Mouse (Mus musculus): ENCODE results near the gene Pum2. TPM values are rescaled to one million over a fixed set of nuclear protein-coding genes. Genes with fewer than 3 reads are reported as not detected.
"Not testable (repeated sequence)": the region's sequence is repeated elsewhere in the genome, so short reads cannot be mapped to it uniquely, and the experiment has no call there.

The Pum2 gene
- polyA plus RNA-seq, 1 experiment from 2014 or later: 80.1 TPM

- WGBS (ENCODE audit: missing documents): 83% methylated on average over 1 of the region's 1 CpGs
- Histone ChIP-seq H3K4me3 (ENCODE audit: inconsistent target) (no peak overlapping the region), H3K27ac (no peak overlapping the region), H3K36me3 (ENCODE audit: inconsistent target) (no peaks in the 10 kb centered on the region), H3K79me2 (ENCODE audit: inconsistent target) (peaks cover 100% of the 10 kb centered on the region)
These were observed 10.3 kb downstream of the Pum2 start for GRCm38 (mm10) chr12:8684200-8684599.

- whole genome bisulfite sequencing (ENCODE audit: missing documents): 95% methylated on average over 3 of the region's 3 CpGs
These were observed 11.1 kb downstream of the Pum2 start for GRCm38 (mm10) chr12:8685036-8685435.

GRCm38 (mm10) chr12:8689882-8690281 is 15.9 kb downstream of the Pum2 start:
- peaks cover 100% of the 10 kb centered on the region for H3K79me2 ChIP-seq (ENCODE audit: inconsistent target)
- H3K4me3 ChIP-seq (ENCODE audit: inconsistent target); H3K27ac ChIP-seq; H3K36me3 ChIP-seq (ENCODE audit: inconsistent target): not testable (repeated sequence)
- no CpG with 5 or more reads among the region's 3 CpGs for WGBS (ENCODE audit: missing documents)

More at GRCm38 (mm10) chr12:8685036-8685435, 11.1 kb downstream of the Pum2 start:
- Histone ChIP-seq H3K27ac (no peak overlapping the region), H3K4me3 (ENCODE audit: inconsistent target) (no peak overlapping the region), H3K36me3 (ENCODE audit: inconsistent target) (no peaks in the 10 kb centered on the region), H3K79me2 (ENCODE audit: inconsistent target) (peaks cover 100% of the 10 kb centered on the region)

GRCm38 (mm10) chr12:8698895-8699294 is 25.0 kb downstream of the Pum2 start:
- Histone ChIP-seq H3K79me2 (ENCODE audit: inconsistent target) (peaks cover 100% of the 10 kb centered on the region), H3K4me3 (ENCODE audit: inconsistent target) (no peak overlapping the region), H3K27ac (no peak overlapping the region), H3K36me3 (ENCODE audit: inconsistent target) (peaks cover 4% of the 10 kb centered on the region; the same call in 1 of the 2 replicates)
- WGBS (ENCODE audit: missing documents): 56% methylated on average over 2 of the region's 2 CpGs

- Histone ChIP-seq H3K36me3 (ENCODE audit: inconsistent target) (peaks cover 36% of the 10 kb centered on the region), H3K79me2 (ENCODE audit: inconsistent target) (peaks cover 93% of the 10 kb centered on the region), H3K4me3 (ENCODE audit: inconsistent target) (no peak overlapping the region), H3K27ac (no peak overlapping the region)
- 100% methylated on average over 1 of the region's 1 CpGs for WGBS (ENCODE audit: missing documents)
These were observed 30.1 kb downstream of the Pum2 start for GRCm38 (mm10) chr12:8703988-8704387.

GRCm38 (mm10) chr12:8708876-8709275 is 34.9 kb downstream of the Pum2 start:
- 86% methylated on average over 2 of the region's 2 CpGs for WGBS (ENCODE audit: missing documents)
- H3K27ac ChIP-seq: no peak overlapping the region
- H3K4me3 ChIP-seq (ENCODE audit: inconsistent target): no peak overlapping the region
- H3K36me3 ChIP-seq (ENCODE audit: inconsistent target): peaks cover 57% of the 10 kb centered on the region
- peaks cover 77% of the 10 kb centered on the region for H3K79me2 ChIP-seq (ENCODE audit: inconsistent target)

GRCm38 (mm10) chr12:8712665-8713064 is 38.7 kb downstream of the Pum2 start:
- no peak overlapping the region for H3K27ac ChIP-seq
- H3K36me3 ChIP-seq (ENCODE audit: inconsistent target): peaks cover 45% of the 10 kb centered on the region
- 100% methylated on average over 2 of the region's 2 CpGs for WGBS (ENCODE audit: missing documents)
- H3K79me2 ChIP-seq (ENCODE audit: inconsistent target): peaks cover 41% of the 10 kb centered on the region; the same call in 1 of the 2 replicates
- H3K4me3 ChIP-seq (ENCODE audit: inconsistent target): no peak overlapping the region

- 100% methylated on average over 1 of the region's 1 CpGs for WGBS (ENCODE audit: missing documents)
- Histone ChIP-seq H3K4me3 (ENCODE audit: inconsistent target) (no peak overlapping the region), H3K36me3 (ENCODE audit: inconsistent target) (peaks cover 39% of the 10 kb centered on the region), H3K27ac (no peak overlapping the region), H3K79me2 (ENCODE audit: inconsistent target) (peaks cover 12% of the 10 kb centered on the region; the same call in 1 of the 2 replicates)
These were observed 42.2 kb downstream of the Pum2 start for GRCm38 (mm10) chr12:8716093-8716492.

- Histone ChIP-seq H3K4me3 (ENCODE audit: inconsistent target) (no peak overlapping the region), H3K79me2 (ENCODE audit: inconsistent target) (no peaks in the 10 kb centered on the region), H3K36me3 (ENCODE audit: inconsistent target) (peaks cover 63% of the 10 kb centered on the region), H3K27ac (no peak overlapping the region)
- WGBS (ENCODE audit: missing documents): no CpG with 5 or more reads among the region's 1 CpGs
These were observed 53.0 kb downstream of the Pum2 start for GRCm38 (mm10) chr12:8726890-8727289.

GRCm38 (mm10) chr12:8728739-8729138 is 54.8 kb downstream of the Pum2 start:
- H3K79me2 ChIP-seq (ENCODE audit: inconsistent target): no peaks in the 10 kb centered on the region
- H3K4me3 ChIP-seq (ENCODE audit: inconsistent target): no peak overlapping the region
- H3K36me3 ChIP-seq (ENCODE audit: inconsistent target): peaks cover 64% of the 10 kb centered on the region
- WGBS (ENCODE audit: missing documents): 85% methylated on average over 2 of the region's 2 CpGs
- no peak overlapping the region for H3K27ac ChIP-seq

- peaks cover 42% of the 10 kb centered on the region for H3K36me3 ChIP-seq (ENCODE audit: inconsistent target)
- no peak overlapping the region for H3K4me3 ChIP-seq (ENCODE audit: inconsistent target)
- 94% methylated on average over 2 of the region's 2 CpGs for WGBS (ENCODE audit: missing documents)
- no peaks in the 10 kb centered on the region for H3K79me2 ChIP-seq (ENCODE audit: inconsistent target)
- no peak overlapping the region for H3K27ac ChIP-seq
These were observed 79.7 kb downstream of the Pum2 start for GRCm38 (mm10) chr12:8753654-8754053.

GRCm38 (mm10) chr12:8754116-8754515 is 80.2 kb downstream of the Pum2 start:
- Histone ChIP-seq H3K27ac (no peak overlapping the region), H3K36me3 (ENCODE audit: inconsistent target) (peaks cover 37% of the 10 kb centered on the region), H3K79me2 (ENCODE audit: inconsistent target) (no peaks in the 10 kb centered on the region), H3K4me3 (ENCODE audit: inconsistent target) (no peak overlapping the region)
- 85% methylated on average over 4 of the region's 4 CpGs for WGBS (ENCODE audit: missing documents)

GRCm38 (mm10) chr12:8758029-8758428 is 84.1 kb downstream of the Pum2 start:
- WGBS (ENCODE audit: missing documents): 100% methylated on average over 3 of the region's 3 CpGs
- Histone ChIP-seq H3K27ac (no peak overlapping the region), H3K79me2 (ENCODE audit: inconsistent target) (no peaks in the 10 kb centered on the region), H3K4me3 (ENCODE audit: inconsistent target) (no peak overlapping the region), H3K36me3 (ENCODE audit: inconsistent target) (0 out of 2 replicates have a peak, but pooled peaks cover 3% of the 10 kb centered on the region)

GRCm38 (mm10) chr12:8759115-8759514 is 85.2 kb downstream of the Pum2 start:
- 90% methylated on average over 4 of the region's 4 CpGs for WGBS (ENCODE audit: missing documents)
- H3K79me2 ChIP-seq (ENCODE audit: inconsistent target): no peaks in the 10 kb centered on the region

GRCm38 (mm10) chr12:8759779-8760178 is 85.8 kb downstream of the Pum2 start:
- WGBS (ENCODE audit: missing documents): 92% methylated on average over 6 of the region's 6 CpGs
- no peaks in the 10 kb centered on the region for H3K36me3 ChIP-seq (ENCODE audit: inconsistent target)

More at GRCm38 (mm10) chr12:8759115-8759514, 85.2 kb downstream of the Pum2 start:
- no peak overlapping the region for H3K27ac ChIP-seq
- no peak overlapping the region for H3K4me3 ChIP-seq (ENCODE audit: inconsistent target)
- no peaks in the 10 kb centered on the region for H3K36me3 ChIP-seq (ENCODE audit: inconsistent target)

GRCm38 (mm10) chr12:8760561-8760960 is 86.6 kb downstream of the Pum2 start:
- 94% methylated on average over 6 of the region's 6 CpGs for WGBS (ENCODE audit: missing documents)
- no peak overlapping the region for H3K27ac ChIP-seq
- H3K79me2 ChIP-seq (ENCODE audit: inconsistent target): no peaks in the 10 kb centered on the region
- no peaks in the 10 kb centered on the region for H3K36me3 ChIP-seq (ENCODE audit: inconsistent target)
- H3K4me3 ChIP-seq (ENCODE audit: inconsistent target): no peak overlapping the region

More at GRCm38 (mm10) chr12:8759779-8760178, 85.8 kb downstream of the Pum2 start:
- Histone ChIP-seq H3K27ac (no peak overlapping the region), H3K79me2 (ENCODE audit: inconsistent target) (no peaks in the 10 kb centered on the region), H3K4me3 (ENCODE audit: inconsistent target) (no peak overlapping the region)

Data from macrophage (primary cell).